Comparison of ENCODE assay signal across 23 mouse cellular contexts in the genomic region with DNA sequence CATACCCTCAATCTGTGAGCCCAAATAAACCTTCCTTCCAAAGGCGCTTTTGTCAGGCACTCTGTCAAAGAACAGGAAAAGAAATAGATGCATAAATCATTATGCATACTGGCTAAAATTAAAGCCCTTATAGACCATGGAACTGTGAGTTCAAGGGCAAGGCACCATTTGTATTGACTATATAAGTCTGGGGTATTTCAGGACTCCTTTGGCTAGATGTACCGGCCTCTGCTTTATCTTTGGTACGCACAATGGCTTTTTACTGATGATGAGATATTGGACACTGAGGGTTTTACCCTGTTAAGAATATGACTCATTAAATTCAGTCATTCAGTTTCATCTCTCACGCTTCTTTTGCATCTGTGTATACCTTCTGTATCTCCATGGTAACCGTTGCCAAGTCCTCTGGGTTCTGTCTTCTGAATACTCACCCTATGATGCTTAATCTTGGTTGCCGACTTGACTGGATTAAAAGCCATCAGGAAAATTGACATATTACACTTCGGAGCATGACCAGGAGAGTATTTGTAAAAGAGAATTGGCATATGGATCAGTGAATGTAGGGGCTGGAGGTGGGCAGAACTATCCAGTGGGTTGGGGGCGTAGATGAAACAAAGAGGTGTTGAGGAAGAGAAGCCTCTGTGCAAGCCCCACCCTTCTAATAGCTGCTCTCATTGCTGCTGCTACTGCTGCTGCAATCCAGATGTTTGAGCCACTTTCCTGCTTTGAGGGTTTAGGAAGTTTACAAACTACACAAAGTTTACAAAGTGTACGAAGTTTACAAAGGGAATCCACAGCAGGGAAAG. TPM values are rescaled to one million over a fixed set of nuclear protein-coding genes. Genes with fewer than 3 reads are reported as not detected.
A peak's percentile ranks its signal among the peaks of the same experiment; 100 is the strongest.
DNase-seq lines count a peak whose midpoint lies in the region; ATAC-seq and TF ChIP-seq lines count a peak whose summit lies in the region.
"Had no signal": no experiment of that assay in that cellular context is flagged by ENCODE, and none has a peak within 500 bp of the region (broad histone marks: within the 10 kb centered on the region; RNA-seq: fewer than 3 reads in every experiment).

No protein-coding gene starts in this region.

- WGBS in hindbrain, postnatal 0 days: 55% methylated on average over 9 of the region's 9 CpGs
- WGBS in hindbrain, embryonic 14.5 days: 58% methylated on average over 9 of the region's 9 CpGs
- 49% methylated on average over 9 of the region's 9 CpGs for WGBS in midbrain, embryonic 14.5 days

- no peak for TF ChIP-seq CTCF in hindbrain, postnatal 0 days (IDR thresholded peaks at IDR 0.05; ENCODE audit: low read depth)
- no peak for TF ChIP-seq CTCF in cortical plate, adult 2 months (IDR thresholded peaks at IDR 0.05; ENCODE audit: extremely low read depth, insufficient read depth, low read length)

- H3K9ac ChIP-seq in hindbrain, postnatal 0 days (replicated peaks; ENCODE audit: low read length): no peak overlapping the region
- no peak overlapping the region for H3K9ac ChIP-seq in hindbrain, embryonic 14.5 days
- H3K9ac ChIP-seq in midbrain, embryonic 14.5 days (replicated peaks; ENCODE audit: low read length): no peak overlapping the region
- H3K9ac ChIP-seq: embryonic facial prominence, embryonic 13.5 days; heart, embryonic 12.5 days; limb, embryonic 15.5 days; neural tube, embryonic 13.5 days had no signal

- H3K36me3 ChIP-seq in hindbrain, postnatal 0 days (ENCODE audit: insufficient read depth, low read length): no peaks in the 10 kb centered on the region
- no peaks in the 10 kb centered on the region for H3K36me3 ChIP-seq in hindbrain, embryonic 14.5 days (replicated peaks; ENCODE audit: control insufficient read depth, insufficient read depth)
- H3K36me3 ChIP-seq in midbrain, embryonic 14.5 days (ENCODE audit: control insufficient read depth, insufficient read depth, low read length): no peaks in the 10 kb centered on the region
- H3K36me3 ChIP-seq: embryonic facial prominence, embryonic 13.5 days; heart, embryonic 12.5 days; limb, embryonic 15.5 days; neural tube, embryonic 13.5 days had no signal

- H3K4me3 ChIP-seq in hindbrain, postnatal 0 days (ENCODE audit: low read length): no peak overlapping the region
- H3K4me3 ChIP-seq in hindbrain, embryonic 14.5 days (replicated peaks; ENCODE audit: low read length): no peak overlapping the region
- no peak overlapping the region for H3K4me3 ChIP-seq in cortical plate, adult 2 months (ENCODE audit: insufficient read depth, low read length)
- H3K4me3 ChIP-seq in midbrain, embryonic 14.5 days (replicated peaks; ENCODE audit: low read depth, low read length): no peak overlapping the region
- H3K4me3 ChIP-seq: embryonic facial prominence, embryonic 13.5 days; heart, embryonic 12.5 days; limb, embryonic 15.5 days; neural tube, embryonic 13.5 days had no signal

- no peaks in the 10 kb centered on the region for H3K9me3 ChIP-seq in hindbrain, postnatal 0 days (ENCODE audit: low read length)
- no peaks in the 10 kb centered on the region for H3K9me3 ChIP-seq in hindbrain, embryonic 14.5 days (ENCODE audit: control insufficient read depth, low read length)
- no peaks in the 10 kb centered on the region for H3K9me3 ChIP-seq in midbrain, embryonic 14.5 days (ENCODE audit: control insufficient read depth, low read length)
- H3K9me3 ChIP-seq: embryonic facial prominence, embryonic 13.5 days; heart, embryonic 12.5 days; limb, embryonic 15.5 days; neural tube, embryonic 13.5 days had no signal

- ATAC-seq in hindbrain, postnatal 0 days: peak; percentile 56; the same call in 1 of the 2 replicates
- no peak for ATAC-seq in hindbrain, embryonic 14.5 days (ENCODE audit: low FRiP score)
- ATAC-seq in midbrain, embryonic 14.5 days (ENCODE audit: low FRiP score, low TSS enrichment): no peak

- no peaks in the 10 kb centered on the region for H3K27me3 ChIP-seq in hindbrain, postnatal 0 days (ENCODE audit: insufficient read depth, low read length)
- H3K27me3 ChIP-seq in hindbrain, embryonic 14.5 days (ENCODE audit: control insufficient read depth, insufficient read depth, low read length): no peaks in the 10 kb centered on the region
- H3K27me3 ChIP-seq in midbrain, embryonic 14.5 days (ENCODE audit: control insufficient read depth, insufficient read depth, low read length): no peaks in the 10 kb centered on the region
- H3K27me3 ChIP-seq: embryonic facial prominence, embryonic 13.5 days; heart, embryonic 12.5 days; limb, embryonic 15.5 days; neural tube, embryonic 13.5 days had no signal

- H3K27ac ChIP-seq in hindbrain, postnatal 0 days: no peak overlapping the region
- no peak overlapping the region for H3K27ac ChIP-seq in hindbrain, embryonic 14.5 days
- 0 out of 2 replicates have a peak overlapping the region, but pooled peaks have one; percentile 42 for H3K27ac ChIP-seq in cortical plate, adult 2 months (ENCODE audit: insufficient read depth, low read length)
- H3K27ac ChIP-seq in midbrain, embryonic 14.5 days (replicated peaks; ENCODE audit: low read depth, low read length): no peak overlapping the region
- H3K27ac ChIP-seq: embryonic facial prominence, embryonic 13.5 days; limb, embryonic 15.5 days; neural tube, embryonic 13.5 days had no signal

- TF ChIP-seq POLR2A in cortical plate, adult 2 months (IDR thresholded peaks at IDR 0.05; ENCODE audit: extremely low read depth, insufficient read depth, low read length): no peak

- 0 out of 2 replicates have a peak, but pooled peaks cover 3% of the 10 kb centered on the region for H3K4me1 ChIP-seq in hindbrain, postnatal 0 days (ENCODE audit: insufficient read depth, low read length)
- H3K4me1 ChIP-seq in hindbrain, embryonic 14.5 days (replicated peaks; ENCODE audit: control insufficient read depth, insufficient read depth, low read length): 0 out of 2 replicates have a peak, but pooled peaks cover 6% of the 10 kb centered on the region
- peaks cover 3% of the 10 kb centered on the region; the same call in 1 of the 2 replicates for H3K4me1 ChIP-seq in cortical plate, adult 2 months (ENCODE audit: control insufficient read depth, insufficient read depth, low read length)
- H3K4me1 ChIP-seq in midbrain, embryonic 14.5 days (ENCODE audit: control insufficient read depth, insufficient read depth, low read length): 0 out of 2 replicates have a peak, but pooled peaks cover 4% of the 10 kb centered on the region
- H3K4me1 ChIP-seq: heart, embryonic 12.5 days; limb, embryonic 15.5 days; neural tube, embryonic 13.5 days had no signal

- no peak overlapping the region for H3K4me2 ChIP-seq in hindbrain, postnatal 0 days (ENCODE audit: low read depth, low read length)
- no peak overlapping the region for H3K4me2 ChIP-seq in hindbrain, embryonic 14.5 days (replicated peaks)
- no peak overlapping the region for H3K4me2 ChIP-seq in midbrain, embryonic 14.5 days (ENCODE audit: low read length)
- H3K4me2 ChIP-seq: embryonic facial prominence, embryonic 13.5 days; heart, embryonic 12.5 days; limb, embryonic 15.5 days; neural tube, embryonic 13.5 days had no signal

- DNase-seq in hindbrain, postnatal 0 days (ENCODE audit: low spot score): peak; percentile 35
- no peak for DNase-seq in hindbrain, embryonic 14.5 days (ENCODE audit: low spot score)
- peak; percentile 72 for DNase-seq in brain, adult 2 months (ENCODE audit: low read depth, low spot score)
- DNase-seq in midbrain, embryonic 14.5 days: peak; percentile 57
- DNase-seq in spleen, postnatal 10 days (ENCODE audit: low spot score in 2 of 2): no peak
- DNase-seq in gastrocnemius, adult 8-10 months (ENCODE audit: low spot score in 2 of 2): no peak
- DNase-seq: adrenal gland, postnatal 14 days; cerebellum, postnatal 36 days; gastrocnemius, postnatal 36 days; kidney, adult 8-10 months; lung, adult 2 months; lung, postnatal 4 days; retina, postnatal 1 day; thymus, postnatal 36 days had no signal

RNA-seq across cellular contexts. Expression of a gene that starts 22.7 kb away (rescaled TPM):
- total RNA-seq in hindbrain, postnatal 0 days (2014; rRNA removed): 1.8 and 7.2 TPM in 2 replicates
- polyA plus RNA-seq in hindbrain, postnatal 0 days (2015; fragmentation: Nextera tagmentation; extraction: Ambion mirVana): 1.6 and 2.8 TPM in 2 replicates
- polyA plus RNA-seq in hindbrain, embryonic 14.5 days (2014; fragmentation: Nextera tagmentation; extraction: Ambion mirVana): not detected in 2 replicates
- 0.89 and 3.3 TPM in 2 replicates for polyA plus RNA-seq in cortical plate, adult 2 months (2012; rRNA removed)
- polyA plus RNA-seq in midbrain, embryonic 14.5 days (2014; fragmentation: Nextera tagmentation; extraction: Ambion mirVana): not detected in 2 replicates
- total RNA-seq in gastrocnemius, adult 8-10 months (2022): not detected
- total RNA-seq: adrenal gland, postnatal 14 days; gastrocnemius, postnatal 36 days; hematopoietic stem cell, adult 5-6 weeks; monocyte, adult 5-6 weeks had no signal
- polyA plus RNA-seq: embryonic facial prominence, embryonic 13.5 days; heart, embryonic 12.5 days; large intestine, adult 2 months; limb, embryonic 15.5 days; neural tube, embryonic 13.5 days; stomach, embryonic 14.5 days had no signal

Comparison
In these comparisons a context has a peak if more than half of its experiments do, and no peak if none do; other contexts are left out.
1. DNase-seq: peak in hindbrain, postnatal 0 days (single experiment), brain, adult 2 months (single experiment) and midbrain, embryonic 14.5 days (single experiment); none in hindbrain, embryonic 14.5 days (single experiment), spleen, postnatal 10 days (0 of 2) and gastrocnemius, adult 8-10 months (0 of 2).